Mouse (Mus musculus): ENCODE measurements at regions not wholly inside any gene's neighbourhood (a gene's known extent, or its start where the extent isn't known, plus 50 kb on each side); places are given as distances from the start of the nearest gene placed in this dataset.

GRCm38 (mm10) chr7:98768460-98768859 lies 65.6 kb downstream of the Thap12 start:
- H3K9me3 ChIP-seq = no peaks in the 10 kb centered on the region
- peaks cover 24% of the 10 kb centered on the region for H3K4me1 ChIP-seq
- H3K9ac ChIP-seq = no peak overlapping the region
- 81% methylated on average over 2 of the region's 2 CpGs for WGBS
- H3K36me3 ChIP-seq = no peaks in the 10 kb centered on the region
- no peak for ATAC-seq (ENCODE audit: insufficient number of reproducible peaks, insufficient read depth, low FRiP score, low TSS enrichment)
- no peak overlapping the region for H3K4me2 ChIP-seq (replicated peaks)
- no peak overlapping the region for H3K27ac ChIP-seq
- no peak overlapping the region for H3K4me3 ChIP-seq
- no peaks in the 10 kb centered on the region for H3K27me3 ChIP-seq

GRCm38 (mm10) chr7:98769111-98769734 lies 65.7 kb upstream of the Wnt11 start:
- WGBS = 56% methylated on average over 1 of the region's 1 CpGs
- no peaks in the 10 kb centered on the region for H3K36me3 ChIP-seq
- H3K4me1 ChIP-seq = peaks cover 24% of the 10 kb centered on the region
- H3K9me3 ChIP-seq = no peaks in the 10 kb centered on the region
- H3K4me2 ChIP-seq (replicated peaks) = no peak overlapping the region
- no peak overlapping the region for H3K9ac ChIP-seq
- no peaks in the 10 kb centered on the region for H3K27me3 ChIP-seq
- no peak overlapping the region for H3K27ac ChIP-seq
- no peak for ATAC-seq (ENCODE audit: insufficient number of reproducible peaks, insufficient read depth, low FRiP score, low TSS enrichment)
- no peak overlapping the region for H3K4me3 ChIP-seq

DNA sequence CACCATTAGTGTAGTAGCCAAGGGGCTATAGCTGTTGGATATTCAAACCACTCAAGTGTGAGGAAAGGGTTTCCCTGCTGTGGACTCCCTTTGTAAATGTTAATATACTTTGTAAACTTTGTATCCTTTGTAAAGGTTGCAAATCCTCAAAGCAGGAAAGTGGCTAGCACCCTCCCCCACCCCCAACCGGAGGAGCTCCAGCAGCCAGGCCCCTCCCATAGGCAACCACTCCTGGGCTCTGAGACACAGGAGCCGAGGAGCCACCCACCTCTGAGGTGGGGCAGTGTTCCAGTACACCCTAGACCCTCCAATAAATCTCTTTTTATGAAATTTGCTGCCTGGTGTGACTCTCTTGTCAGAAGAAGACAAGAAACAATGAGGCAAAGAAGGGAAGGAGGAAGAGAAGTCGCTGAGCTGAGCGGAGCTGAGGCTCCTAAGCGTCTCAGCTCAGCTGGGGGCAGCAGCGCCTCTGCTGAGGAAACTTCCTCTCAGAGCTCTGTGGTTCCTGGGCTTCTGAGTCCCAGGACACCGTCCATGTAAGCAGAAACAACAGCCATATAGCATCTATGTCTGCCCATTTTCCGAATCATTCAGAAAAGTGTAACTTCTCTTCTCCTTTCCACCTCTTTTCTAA lies 64.5 kb upstream of the Wnt11 start:
- Histone ChIP-seq H3K9me3 (no peaks in the 10 kb centered on the region), H3K36me3 (no peaks in the 10 kb centered on the region), H3K27ac (no peak overlapping the region), H3K9ac (no peak overlapping the region), H3K4me3 (no peak overlapping the region), H3K27me3 (no peaks in the 10 kb centered on the region), H3K4me1 (peaks cover 24% of the 10 kb centered on the region), H3K4me2 (replicated peaks) (no peak overlapping the region)
- no peak for ATAC-seq (ENCODE audit: insufficient number of reproducible peaks, insufficient read depth, low FRiP score, low TSS enrichment)
- 11% methylated on average over 8 of the region's 8 CpGs for WGBS

- no peak for ATAC-seq (ENCODE audit: insufficient number of reproducible peaks, insufficient read depth, low FRiP score, low TSS enrichment)
- H3K27me3 ChIP-seq = no peaks in the 10 kb centered on the region
- no peak overlapping the region for H3K4me3 ChIP-seq
- WGBS = 38% methylated on average over 7 of the region's 7 CpGs
- H3K27ac ChIP-seq = no peak overlapping the region
- no peak overlapping the region for H3K9ac ChIP-seq
- H3K4me1 ChIP-seq = peaks cover 24% of the 10 kb centered on the region
- H3K4me2 ChIP-seq (replicated peaks) = no peak overlapping the region
- H3K9me3 ChIP-seq = no peaks in the 10 kb centered on the region
- no peaks in the 10 kb centered on the region for H3K36me3 ChIP-seq
These were observed 63.7 kb upstream of the Wnt11 start for GRCm38 (mm10) chr7:98771134-98771775.

GRCm38 (mm10) chr7:98774597-98774996 lies 60.3 kb upstream of the Wnt11 start:
- no peak overlapping the region for H3K4me2 ChIP-seq (replicated peaks)
- no peaks in the 10 kb centered on the region for H3K9me3 ChIP-seq
- WGBS = 59% methylated on average over 4 of the region's 4 CpGs
- H3K27me3 ChIP-seq = no peaks in the 10 kb centered on the region
- no peak overlapping the region for H3K4me3 ChIP-seq
- no peak overlapping the region for H3K9ac ChIP-seq
- H3K36me3 ChIP-seq = no peaks in the 10 kb centered on the region
- ATAC-seq (ENCODE audit: insufficient number of reproducible peaks, insufficient read depth, low FRiP score, low TSS enrichment) = no peak
- H3K4me1 ChIP-seq = peaks cover 31% of the 10 kb centered on the region
- no peak overlapping the region for H3K27ac ChIP-seq

DNA sequence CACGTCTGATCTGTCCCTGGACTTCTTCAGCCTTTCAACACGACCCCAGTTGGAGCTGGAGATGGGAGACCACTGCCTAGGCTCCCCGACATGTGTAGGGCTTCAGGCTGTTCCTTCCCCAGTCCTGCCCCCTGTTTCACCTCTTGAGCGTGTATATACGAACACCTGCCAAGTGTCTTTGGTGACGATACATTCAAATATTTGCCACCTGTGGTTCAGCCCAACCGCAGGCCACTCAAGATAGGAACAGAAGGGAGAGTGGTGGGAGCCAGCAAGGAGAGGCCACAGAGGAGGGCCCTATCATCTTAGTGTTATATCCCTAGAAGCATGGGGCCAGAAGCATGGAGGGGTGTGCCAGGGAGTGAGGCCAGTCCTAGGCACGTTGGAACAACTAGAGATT lies 59.9 kb upstream of the Wnt11 start:
- peaks cover 28% of the 10 kb centered on the region for H3K4me1 ChIP-seq
- no peak overlapping the region for H3K4me3 ChIP-seq
- no peaks in the 10 kb centered on the region for H3K9me3 ChIP-seq
- no peaks in the 10 kb centered on the region for H3K27me3 ChIP-seq
- no peak overlapping the region for H3K4me2 ChIP-seq (replicated peaks)
- no peaks in the 10 kb centered on the region for H3K36me3 ChIP-seq
- H3K9ac ChIP-seq = no peak overlapping the region
- ATAC-seq (ENCODE audit: insufficient number of reproducible peaks, insufficient read depth, low FRiP score, low TSS enrichment) = no peak
- no peak overlapping the region for H3K27ac ChIP-seq
- WGBS = 79% methylated on average over 8 of the region's 8 CpGs

GRCm38 (mm10) chr7:98777304-98777849 lies 57.5 kb upstream of the Wnt11 start:
- Histone ChIP-seq H3K27ac (no peak overlapping the region), H3K4me1 (peaks cover 23% of the 10 kb centered on the region), H3K27me3 (no peaks in the 10 kb centered on the region), H3K9ac (no peak overlapping the region), H3K4me2 (replicated peaks) (no peak overlapping the region), H3K36me3 (no peaks in the 10 kb centered on the region), H3K4me3 (no peak overlapping the region), H3K9me3 (no peaks in the 10 kb centered on the region)
- WGBS = 46% methylated on average over 3 of the region's 3 CpGs
- no peak for ATAC-seq (ENCODE audit: insufficient number of reproducible peaks, insufficient read depth, low FRiP score, low TSS enrichment)

DNA sequence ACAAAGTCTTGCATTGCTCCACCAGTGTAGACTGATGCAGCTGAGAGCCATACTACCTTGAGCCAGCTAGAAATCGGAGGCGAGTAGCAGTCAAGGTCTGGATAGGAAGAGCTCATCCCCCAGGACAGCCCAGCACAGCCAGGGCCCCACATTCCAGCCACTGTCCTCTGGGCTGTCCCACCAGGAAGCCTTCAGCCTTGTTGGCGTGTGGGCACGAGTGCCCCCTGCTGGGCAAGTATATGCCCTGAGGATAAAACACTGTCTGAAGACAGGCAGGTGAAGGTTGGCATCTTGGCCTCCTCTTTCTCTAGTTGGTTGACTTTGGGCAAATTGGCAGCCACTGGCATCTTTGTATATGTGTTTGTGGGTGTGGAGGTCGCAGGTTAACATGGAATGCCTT lies 56.0 kb upstream of the Wnt11 start:
- Histone ChIP-seq H3K27me3 (no peaks in the 10 kb centered on the region), H3K4me3 (no peak overlapping the region), H3K36me3 (no peaks in the 10 kb centered on the region), H3K4me1 (peaks cover 28% of the 10 kb centered on the region), H3K4me2 (replicated peaks) (no peak overlapping the region), H3K9me3 (no peaks in the 10 kb centered on the region), H3K9ac (no peak overlapping the region), H3K27ac (no peak overlapping the region)
- WGBS = 18% methylated on average over 5 of the region's 5 CpGs
- ATAC-seq (ENCODE audit: insufficient number of reproducible peaks, insufficient read depth, low FRiP score, low TSS enrichment) = no peak

- WGBS = 65% methylated on average over 5 of the region's 5 CpGs
- Histone ChIP-seq H3K4me3 (no peak overlapping the region), H3K9ac (no peak overlapping the region), H3K36me3 (no peaks in the 10 kb centered on the region), H3K4me1 (peaks cover 38% of the 10 kb centered on the region), H3K27me3 (no peaks in the 10 kb centered on the region), H3K9me3 (no peaks in the 10 kb centered on the region), H3K4me2 (replicated peaks) (no peak overlapping the region), H3K27ac (peak overlapping the region; percentile 82)
- ATAC-seq (ENCODE audit: insufficient number of reproducible peaks, insufficient read depth, low FRiP score, low TSS enrichment) = no peak
These were observed 51.4 kb upstream of the Wnt11 start for GRCm38 (mm10) chr7:98783521-98783920.

DNA sequence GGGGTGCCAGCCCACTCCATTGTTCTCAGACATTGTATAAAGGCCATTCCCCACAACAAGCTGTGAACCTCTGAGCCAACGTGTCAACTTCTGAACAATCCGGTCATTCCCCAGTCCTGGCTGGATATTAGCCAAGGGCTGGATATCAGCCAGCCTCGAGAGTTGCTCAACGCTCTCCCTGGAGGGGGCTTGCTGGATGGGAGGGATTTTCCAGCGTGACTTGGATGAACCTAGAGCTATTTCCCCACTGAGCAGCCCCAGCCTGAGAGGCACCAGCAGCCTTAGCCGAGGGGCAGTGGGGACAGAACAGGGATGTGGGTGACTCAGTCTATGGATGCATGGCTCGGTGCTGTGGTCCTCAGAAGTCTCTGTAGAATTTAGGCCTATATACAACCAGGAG lies 51.0 kb upstream of the Wnt11 start:
- Histone ChIP-seq H3K27me3 (no peaks in the 10 kb centered on the region), H3K4me2 (replicated peaks) (no peak overlapping the region), H3K4me3 (no peak overlapping the region), H3K9ac (no peak overlapping the region), H3K36me3 (no peaks in the 10 kb centered on the region), H3K27ac (peak overlapping the region; percentile 82), H3K9me3 (no peaks in the 10 kb centered on the region), H3K4me1 (peaks cover 34% of the 10 kb centered on the region)
- 0 out of 2 replicates have a peak, but pooled peaks have one; percentile 14 for ATAC-seq (ENCODE audit: insufficient number of reproducible peaks, insufficient read depth, low FRiP score, low TSS enrichment)
- 26% methylated on average over 7 of the region's 7 CpGs for WGBS

DNA sequence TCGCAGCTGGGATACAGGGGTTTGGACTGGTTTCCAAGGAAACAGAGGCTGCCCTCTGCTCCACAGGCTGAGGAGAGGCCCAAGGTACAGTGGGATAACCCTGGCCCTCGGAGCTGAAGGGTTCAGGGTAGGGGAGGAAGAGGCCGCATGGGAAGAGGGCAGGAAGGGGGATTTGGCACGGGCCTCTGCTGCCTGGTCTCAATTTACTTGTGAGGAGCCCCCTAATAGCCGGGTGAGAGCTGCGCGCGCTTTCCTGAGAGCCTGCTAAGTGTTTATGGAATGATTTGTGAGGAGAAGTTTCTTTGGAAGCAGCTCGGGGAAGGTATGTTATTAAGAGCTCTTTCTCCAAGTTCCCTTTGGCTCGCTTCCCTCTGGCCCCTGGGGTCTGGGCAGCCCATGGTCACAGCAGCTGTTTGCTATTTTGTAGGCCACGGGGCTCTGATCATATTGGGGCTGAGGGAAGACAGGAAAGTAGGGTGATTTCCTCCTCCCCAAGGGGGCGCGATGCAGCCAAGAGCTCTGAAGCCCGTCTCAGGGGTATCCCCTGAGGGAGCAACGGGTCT lies 50.5 kb upstream of the Wnt11 start:
- Histone ChIP-seq H3K4me2 (replicated peaks) (peak overlapping the region; percentile 10; the same call in 1 of the 2 replicates), H3K36me3 (no peaks in the 10 kb centered on the region), H3K9ac (no peak overlapping the region), H3K4me1 (peaks cover 33% of the 10 kb centered on the region), H3K9me3 (no peaks in the 10 kb centered on the region), H3K27me3 (no peaks in the 10 kb centered on the region), H3K4me3 (no peak overlapping the region), H3K27ac (peak overlapping the region; percentile 82)
- 25% methylated on average over 15 of the region's 15 CpGs for WGBS
- ATAC-seq (ENCODE audit: insufficient number of reproducible peaks, insufficient read depth, low FRiP score, low TSS enrichment) = peak; percentile 68; the same call in 1 of the 2 replicates
